ENCODE assay signal across 8 mouse cellular contexts in the genomic region with DNA sequence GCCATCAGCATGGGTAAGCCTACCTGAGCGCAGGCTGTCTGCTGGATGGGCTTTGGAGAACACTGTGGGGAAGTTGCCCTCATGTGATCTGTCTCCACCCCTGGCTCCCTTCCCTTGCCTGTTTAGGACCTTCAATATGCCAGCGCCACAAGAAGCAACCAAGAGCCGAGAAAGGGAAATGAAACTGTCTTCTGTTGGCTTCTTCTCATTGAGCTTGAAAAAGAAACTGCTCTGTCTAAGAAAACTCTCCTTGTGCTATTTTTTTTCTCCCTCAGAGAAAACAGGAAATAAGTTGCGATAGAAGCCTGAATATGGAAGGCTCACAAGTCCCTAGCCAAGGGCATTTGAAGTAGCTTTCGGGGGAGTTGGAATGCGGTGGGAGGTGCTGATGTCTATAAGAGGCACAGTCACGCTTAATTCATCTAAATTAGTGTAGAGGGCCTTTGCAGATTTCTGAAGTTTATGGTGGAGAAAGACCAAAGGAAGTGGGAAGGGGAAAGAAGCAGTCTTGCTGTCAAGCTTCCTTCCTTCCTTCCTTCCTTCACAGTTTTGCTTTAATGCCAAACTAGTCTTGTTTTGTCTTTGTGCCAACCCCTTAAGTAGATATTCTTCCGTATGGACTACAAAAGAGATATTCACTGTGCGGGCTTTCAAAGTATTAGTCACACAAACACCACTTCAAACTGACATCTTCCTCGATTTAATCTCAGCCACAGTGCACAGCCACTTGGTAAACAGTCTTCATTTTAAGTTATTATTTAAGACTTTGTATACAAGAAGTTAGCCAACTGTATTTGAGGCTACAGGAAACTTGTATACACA. TPM values are rescaled to one million over a fixed set of nuclear protein-coding genes. Genes with fewer than 3 reads are reported as not detected.
DNase-seq lines count a peak whose midpoint lies in the region; ATAC-seq and TF ChIP-seq lines count a peak whose summit lies in the region.

No protein-coding gene starts in this region.

- no peak overlapping the region for H3K9ac ChIP-seq in forebrain, embryonic 14.5 days (ENCODE audit: low read length)

- H3K4me2 ChIP-seq in forebrain, embryonic 14.5 days (ENCODE audit: low read length) = no peak overlapping the region

- WGBS in kidney, adult 2 months = 40% methylated on average over 10 of the region's 10 CpGs
- 78% methylated on average over 10 of the region's 10 CpGs for WGBS in forebrain, embryonic 14.5 days

- no peak for ATAC-seq in forebrain, embryonic 14.5 days

- H3K9me3 ChIP-seq in megakaryocyte, embryonic 14.5 days = no peaks in the 10 kb centered on the region
- H3K9me3 ChIP-seq in forebrain, embryonic 14.5 days (replicated peaks; ENCODE audit: control insufficient read depth, low read length) = no peaks in the 10 kb centered on the region

- no peak for TF ChIP-seq CTCF in kidney, adult 2 months (conservative IDR thresholded peaks at IDR 0.05; ENCODE audit: insufficient read depth, insufficient read length, low read depth, low read length)

- H3K27me3 ChIP-seq in kidney, adult 2 months (replicated peaks; ENCODE audit: control insufficient read depth, insufficient read depth, low read length) = no peaks in the 10 kb centered on the region
- no peaks in the 10 kb centered on the region for H3K27me3 ChIP-seq in megakaryocyte, embryonic 14.5 days (replicated peaks)
- H3K27me3 ChIP-seq in forebrain, embryonic 14.5 days (replicated peaks; ENCODE audit: control insufficient read depth, insufficient read depth, low read length) = no peaks in the 10 kb centered on the region

- H3K36me3 ChIP-seq in kidney, adult 2 months (ENCODE audit: control insufficient read depth, insufficient read depth, low read length) = no peaks in the 10 kb centered on the region
- peaks cover 69% of the 10 kb centered on the region for H3K36me3 ChIP-seq in megakaryocyte, embryonic 14.5 days (replicated peaks; ENCODE audit: low read length)
- no peaks in the 10 kb centered on the region for H3K36me3 ChIP-seq in forebrain, embryonic 14.5 days (ENCODE audit: control insufficient read depth, insufficient read depth, low read length)

- H3K4me3 ChIP-seq in kidney, adult 2 months (ENCODE audit: insufficient read depth, low read depth, low read length) = no peak overlapping the region
- peak overlapping the region; percentile 86 for H3K4me3 ChIP-seq in megakaryocyte, embryonic 14.5 days (replicated peaks)
- H3K4me3 ChIP-seq in forebrain, embryonic 14.5 days (ENCODE audit: low read depth, low read length) = no peak overlapping the region

- peak overlapping the region; percentile 80 for H3K27ac ChIP-seq in kidney, adult 2 months (ENCODE audit: insufficient read depth, low read depth, low read length)
- H3K27ac ChIP-seq in forebrain, embryonic 14.5 days (ENCODE audit: low read depth, low read length) = no peak overlapping the region

- DNase-seq in spleen, adult 18-20 months = peak; percentile 39 to 41
- DNase-seq in spleen, postnatal 4 days (ENCODE audit: low spot score in 2 of 2) = no peak
- DNase-seq in embryo, embryonic 9.5 days (ENCODE audit: extremely low spot score) = peak; percentile 10
- peak; percentile 53 for DNase-seq in kidney, adult 2 months
- DNase-seq in forebrain, embryonic 14.5 days (ENCODE audit: low spot score) = no peak
- DNase-seq in left cerebral cortex, adult 11 months (ENCODE audit: low spot score) = no peak
- no peak for DNase-seq in cerebellum, adult 18-20 months

- H3K4me1 ChIP-seq in kidney, adult 2 months (ENCODE audit: control insufficient read depth, insufficient read depth, low read length) = 0 out of 2 replicates have a peak, but pooled peaks cover 2% of the 10 kb centered on the region
- peaks cover 71% of the 10 kb centered on the region for H3K4me1 ChIP-seq in megakaryocyte, embryonic 14.5 days
- H3K4me1 ChIP-seq in forebrain, embryonic 14.5 days (ENCODE audit: control insufficient read depth, insufficient read depth, low read length) = no peaks in the 10 kb centered on the region

- TF ChIP-seq POLR2A in kidney, adult 2 months (IDR thresholded peaks at IDR 0.05; ENCODE audit: low read depth, low read length) = no peak

RNA-seq across cellular contexts. Expression of a gene that starts 18.3 kb away (rescaled TPM):
- polyA plus RNA-seq in kidney, adult 2 months (2012; rRNA removed) = 0.29 and 1.3 TPM in 2 replicates
- polyA plus RNA-seq in megakaryocyte, embryonic 14.5 days (2012; ENCODE audit: insufficient read depth, low replicate concordance) = not detected in 2 replicates
- 1.7 and 2.4 TPM in 2 replicates for polyA plus RNA-seq in forebrain, embryonic 14.5 days (2014; fragmentation: Nextera tagmentation; extraction: Ambion mirVana)

RNA-seq across cellular contexts. Expression of a gene that starts 33.7 kb away (rescaled TPM):
- polyA plus RNA-seq in kidney, adult 2 months (2012; rRNA removed) = 0.75 and 1.5 TPM in 2 replicates
- polyA plus RNA-seq in megakaryocyte, embryonic 14.5 days (2012; ENCODE audit: insufficient read depth, low replicate concordance) = 1.6 TPM in 1 of 2 replicates, not detected in the other
- 9.2 and 10.9 TPM in 2 replicates for polyA plus RNA-seq in forebrain, embryonic 14.5 days (2014; fragmentation: Nextera tagmentation; extraction: Ambion mirVana)

RNA-seq across cellular contexts. Expression of a gene that starts 34.0 kb away (rescaled TPM):
- 0.16 TPM in 2 replicates for polyA plus RNA-seq in kidney, adult 2 months (2012; rRNA removed)
- polyA plus RNA-seq in megakaryocyte, embryonic 14.5 days (2012; ENCODE audit: insufficient read depth, low replicate concordance) = not detected in 2 replicates
- not detected in 2 replicates for polyA plus RNA-seq in forebrain, embryonic 14.5 days (2014; fragmentation: Nextera tagmentation; extraction: Ambion mirVana)

Comparison
In these comparisons a context has a peak if more than half of its experiments do, and no peak if none do; other contexts are left out.
1. DNase-seq: peak in spleen, adult 18-20 months (2 of 2), embryo, embryonic 9.5 days (single experiment) and kidney, adult 2 months (single experiment); none in spleen, postnatal 4 days (0 of 2), forebrain, embryonic 14.5 days (single experiment), left cerebral cortex, adult 11 months (single experiment) and cerebellum, adult 18-20 months (0 of 2).